Mouse (Mus musculus) retina, postnatal 1 day (tissue): ENCODE measurements at regions not wholly inside any gene's neighbourhood (a gene's known extent, or its start where the extent isn't known, plus 50 kb on each side); places are given as distances from the start of the nearest gene placed in this dataset.

Experiments
- DNase-seq: peaks from one replicate; pipeline ENCODE4 v3.0.0-alpha.2; 2012

GRCm38 (mm10) chr19:52534758-52535157, 270.7 kb downstream of the Ins1 start:
- DNase-seq: peak; percentile 60

DNA sequence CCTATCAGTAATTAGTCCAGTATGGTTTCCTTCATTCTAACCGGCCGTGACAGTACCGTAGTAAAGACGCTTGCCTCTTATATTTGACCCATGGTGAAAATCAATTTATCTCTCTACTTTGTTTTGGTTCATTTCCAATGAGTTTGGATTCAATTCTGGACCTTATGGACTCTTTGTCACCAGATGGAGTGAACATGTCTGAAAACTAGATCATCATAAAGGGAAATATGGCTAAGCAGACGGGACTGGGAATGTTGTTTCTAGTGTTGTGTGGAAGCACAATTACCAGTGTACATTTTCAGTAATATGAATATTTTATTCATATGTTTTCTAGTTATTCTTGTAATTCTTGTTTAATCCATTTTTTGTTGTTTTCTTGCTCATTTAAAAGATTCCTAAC, 261.4 kb downstream of the Ins1 start:
- DNase-seq: no peak

GRCm38 (mm10) chr19:52503331-52503730, 239.2 kb downstream of the Ins1 start:
- DNase-seq: no peak
